Comparison of ENCODE assay signal across 16 mouse cellular contexts in genomic region chr2:59993190-59993535, GRCm38 (mm10).
A peak's percentile ranks its signal among the peaks of the same experiment; 100 is the strongest.
DNase-seq lines count a peak whose midpoint lies in the region; ATAC-seq lines count a peak whose summit lies in the region.
"Had no signal": no experiment of that assay in that cellular context is flagged by ENCODE, and none has a peak within 500 bp of the region (broad histone marks: within the 10 kb centered on the region; RNA-seq: fewer than 3 reads in every experiment).

No protein-coding gene starts in this region.

- no peak overlapping the region for H3K4me3 ChIP-seq in hindbrain, embryonic 11.5 days (ENCODE audit: low read depth, low read length)
- no peak overlapping the region for H3K4me3 ChIP-seq in hindbrain, embryonic 12.5 days
- H3K4me3 ChIP-seq in brown adipose tissue, adult 24 weeks (ENCODE audit: insufficient read depth, low read depth, low read length) = no peak overlapping the region
- H3K4me3 ChIP-seq in embryonic facial prominence, embryonic 13.5 days = 0 out of 2 replicates have a peak overlapping the region, but pooled peaks have one; percentile 16
- H3K4me3 ChIP-seq in limb, embryonic 11.5 days (ENCODE audit: low read depth, low read length) = no peak overlapping the region
- H3K4me3 ChIP-seq: forebrain, embryonic 10.5 days had no signal

- H3K36me3 ChIP-seq in hindbrain, embryonic 11.5 days (ENCODE audit: control insufficient read depth, insufficient read depth, low read length) = no peaks in the 10 kb centered on the region
- H3K36me3 ChIP-seq in hindbrain, embryonic 12.5 days = peaks cover 3% of the 10 kb centered on the region; the same call in 1 of the 2 replicates
- H3K36me3 ChIP-seq in embryonic facial prominence, embryonic 13.5 days = 0 out of 2 replicates have a peak, but pooled peaks cover 3% of the 10 kb centered on the region
- no peaks in the 10 kb centered on the region for H3K36me3 ChIP-seq in limb, embryonic 11.5 days (ENCODE audit: control insufficient read depth, insufficient read depth, low read length)

- H3K27ac ChIP-seq in hindbrain, embryonic 11.5 days (ENCODE audit: low read depth, low read length) = peak overlapping the region; percentile 47
- no peak overlapping the region for H3K27ac ChIP-seq in hindbrain, embryonic 12.5 days
- peak overlapping the region; percentile 3; the same call in 1 of the 2 replicates for H3K27ac ChIP-seq in brown adipose tissue, adult 24 weeks (replicated peaks; ENCODE audit: low read depth, low read length)
- H3K27ac ChIP-seq in embryonic facial prominence, embryonic 13.5 days = peak overlapping the region; percentile 78
- H3K27ac ChIP-seq in limb, embryonic 11.5 days (replicated peaks; ENCODE audit: low read depth, low read length) = peak overlapping the region; percentile 61
- H3K27ac ChIP-seq: forebrain, embryonic 10.5 days; macrophage; stomach, postnatal 0 days had no signal

- H3K9me3 ChIP-seq in hindbrain, embryonic 11.5 days (ENCODE audit: control insufficient read depth, low read length) = no peaks in the 10 kb centered on the region
- H3K9me3 ChIP-seq in hindbrain, embryonic 12.5 days (replicated peaks) = no peaks in the 10 kb centered on the region
- H3K9me3 ChIP-seq in embryonic facial prominence, embryonic 13.5 days = no peaks in the 10 kb centered on the region
- no peaks in the 10 kb centered on the region for H3K9me3 ChIP-seq in limb, embryonic 11.5 days (ENCODE audit: control insufficient read depth, low read length)
- H3K9me3 ChIP-seq: forebrain, embryonic 10.5 days had no signal

- no peak overlapping the region for H3K4me2 ChIP-seq in hindbrain, embryonic 11.5 days (replicated peaks; ENCODE audit: low read depth, low read length)
- H3K4me2 ChIP-seq in hindbrain, embryonic 12.5 days (replicated peaks) = no peak overlapping the region
- H3K4me2 ChIP-seq in embryonic facial prominence, embryonic 13.5 days = peak overlapping the region; percentile 54
- peak overlapping the region; percentile 7; the same call in 1 of the 2 replicates for H3K4me2 ChIP-seq in limb, embryonic 11.5 days (ENCODE audit: low read depth, severe bottlenecking)

- WGBS in hindbrain, embryonic 11.5 days = 65% methylated on average over 3 of the region's 3 CpGs
- WGBS in hindbrain, embryonic 12.5 days = 58% methylated on average over 3 of the region's 3 CpGs
- WGBS in embryonic facial prominence, embryonic 13.5 days = 35% methylated on average over 3 of the region's 3 CpGs
- WGBS in limb, embryonic 11.5 days = 44% methylated on average over 3 of the region's 3 CpGs

- no peak overlapping the region for H3K9ac ChIP-seq in hindbrain, embryonic 11.5 days (ENCODE audit: low read depth, low read length)
- H3K9ac ChIP-seq in hindbrain, embryonic 12.5 days = no peak overlapping the region
- H3K9ac ChIP-seq in embryonic facial prominence, embryonic 13.5 days = peak overlapping the region; percentile 1; the same call in 1 of the 2 replicates
- no peak overlapping the region for H3K9ac ChIP-seq in limb, embryonic 11.5 days (ENCODE audit: low read length)

- ATAC-seq in hindbrain, embryonic 11.5 days (ENCODE audit: low FRiP score) = no peak
- no peak for ATAC-seq in hindbrain, embryonic 12.5 days (ENCODE audit: low FRiP score)
- ATAC-seq in embryonic facial prominence, embryonic 13.5 days (ENCODE audit: insufficient number of reproducible peaks, insufficient read depth, low FRiP score, low TSS enrichment, low read depth) = no peak
- ATAC-seq in limb, embryonic 11.5 days (ENCODE audit: insufficient number of reproducible peaks, low FRiP score, low TSS enrichment, low read depth) = peak; percentile 31; the same call in 1 of the 2 replicates

- no peaks in the 10 kb centered on the region for H3K27me3 ChIP-seq in hindbrain, embryonic 11.5 days (ENCODE audit: control insufficient read depth, insufficient read depth, low read length)
- no peaks in the 10 kb centered on the region for H3K27me3 ChIP-seq in hindbrain, embryonic 12.5 days
- H3K27me3 ChIP-seq in embryonic facial prominence, embryonic 13.5 days = no peaks in the 10 kb centered on the region
- H3K27me3 ChIP-seq in limb, embryonic 11.5 days (ENCODE audit: control insufficient read depth, insufficient read depth, low read length) = no peaks in the 10 kb centered on the region

- no peaks in the 10 kb centered on the region for H3K4me1 ChIP-seq in hindbrain, embryonic 11.5 days (replicated peaks; ENCODE audit: control insufficient read depth, insufficient read depth, low read length)
- peaks cover 5% of the 10 kb centered on the region for H3K4me1 ChIP-seq in hindbrain, embryonic 12.5 days
- no peaks in the 10 kb centered on the region; the same call in 1 of the 2 replicates for H3K4me1 ChIP-seq in brown adipose tissue, adult 24 weeks (ENCODE audit: control insufficient read depth, insufficient read depth, insufficient read length, low read length)
- H3K4me1 ChIP-seq in embryonic facial prominence, embryonic 13.5 days = peaks cover 22% of the 10 kb centered on the region
- H3K4me1 ChIP-seq in limb, embryonic 11.5 days (ENCODE audit: control insufficient read depth, insufficient read depth, low read length) = peaks cover 13% of the 10 kb centered on the region

- DNase-seq in hindbrain, embryonic 11.5 days (ENCODE audit: low spot score) = no peak
- peak; percentile 29 for DNase-seq in limb, embryonic 11.5 days (ENCODE audit: low spot score)
- no peak for DNase-seq in thymus, adult 18-20 months
- DNase-seq in gastrocnemius, postnatal 10 days = no peak
- DNase-seq: cerebellum, adult 11-12 months; gastrocnemius, postnatal 14 days; heart, postnatal 4 days; kidney, adult 9 months; midbrain, embryonic 14.5 days; spleen, adult 18-20 months had no signal

Comparison
In these comparisons a context has a peak if more than half of its experiments do, and no peak if none do; other contexts are left out.
1. H3K4me2 ChIP-seq: peak in embryonic facial prominence, embryonic 13.5 days (single experiment) and limb, embryonic 11.5 days (single experiment); none in hindbrain, embryonic 11.5 days (single experiment) and hindbrain, embryonic 12.5 days (single experiment).